In genomic region chr1:74538650-74539049, GRCm38 (mm10) we compare ENCODE assay signal across 14 mouse cellular contexts. TPM values are rescaled to one million over a fixed set of nuclear protein-coding genes. Genes with fewer than 3 reads are reported as not detected.
A peak's percentile ranks its signal among the peaks of the same experiment; 100 is the strongest.
DNase-seq lines count a peak whose midpoint lies in the region; ATAC-seq and TF ChIP-seq lines count a peak whose summit lies in the region.
"Had no signal": no experiment of that assay in that cellular context is flagged by ENCODE, and none has a peak within 500 bp of the region (broad histone marks: within the 10 kb centered on the region; RNA-seq: fewer than 3 reads in every experiment).

No protein-coding gene starts in this region.

- H3K27me3 ChIP-seq in embryonic facial prominence, embryonic 14.5 days (replicated peaks; ENCODE audit: control insufficient read depth, insufficient read depth, low read length): no peaks in the 10 kb centered on the region
- no peaks in the 10 kb centered on the region for H3K27me3 ChIP-seq in embryonic facial prominence, embryonic 10.5 days (replicated peaks; ENCODE audit: low read depth, poor library complexity, severe bottlenecking)
- H3K27me3 ChIP-seq in limb, embryonic 14.5 days (ENCODE audit: control insufficient read depth, insufficient read depth, low read length): no peaks in the 10 kb centered on the region
- H3K27me3 ChIP-seq in limb, embryonic 10.5 days (ENCODE audit: low read depth, poor library complexity, severe bottlenecking): no peaks in the 10 kb centered on the region
- H3K27me3 ChIP-seq in liver, postnatal 0 days (ENCODE audit: insufficient read depth, low read length): peaks cover 3% of the 10 kb centered on the region; the same call in 1 of the 2 replicates
- H3K27me3 ChIP-seq in intestine, embryonic 16.5 days (replicated peaks; ENCODE audit: control insufficient read depth, insufficient read depth, low read length): 0 out of 2 replicates have a peak, but pooled peaks cover 2% of the 10 kb centered on the region
- H3K27me3 ChIP-seq: intestine, embryonic 15.5 days had no signal

- no peak overlapping the region for H3K27ac ChIP-seq in embryonic facial prominence, embryonic 14.5 days (replicated peaks; ENCODE audit: low read depth, low read length)
- H3K27ac ChIP-seq in embryonic facial prominence, embryonic 10.5 days (replicated peaks): no peak overlapping the region
- H3K27ac ChIP-seq in limb, embryonic 14.5 days (replicated peaks; ENCODE audit: low read depth, low read length): no peak overlapping the region
- H3K27ac ChIP-seq in limb, embryonic 10.5 days: no peak overlapping the region
- no peak overlapping the region for H3K27ac ChIP-seq in liver, postnatal 0 days (ENCODE audit: low read depth)
- H3K27ac ChIP-seq in intestine, embryonic 16.5 days (ENCODE audit: low read length): no peak overlapping the region
- H3K27ac ChIP-seq: heart, embryonic 10.5 days; intestine, embryonic 15.5 days had no signal

- no peak for TF ChIP-seq EP300 in liver, postnatal 0 days (IDR thresholded peaks at IDR 0.05; ENCODE audit: low read depth)

- H3K4me2 ChIP-seq in embryonic facial prominence, embryonic 14.5 days (ENCODE audit: low read depth, low read length): no peak overlapping the region
- H3K4me2 ChIP-seq in limb, embryonic 14.5 days (replicated peaks; ENCODE audit: low read depth, low read length, severe bottlenecking): no peak overlapping the region
- no peak overlapping the region for H3K4me2 ChIP-seq in liver, postnatal 0 days (ENCODE audit: low read depth, low read length)
- H3K4me2 ChIP-seq in intestine, embryonic 16.5 days (ENCODE audit: low read depth, low read length): no peak overlapping the region
- H3K4me2 ChIP-seq: intestine, embryonic 15.5 days had no signal

- H3K9ac ChIP-seq in embryonic facial prominence, embryonic 14.5 days (ENCODE audit: low read depth, low read length): no peak overlapping the region
- H3K9ac ChIP-seq in limb, embryonic 14.5 days (ENCODE audit: low read depth, low read length, severe bottlenecking): no peak overlapping the region
- no peak overlapping the region for H3K9ac ChIP-seq in liver, postnatal 0 days (replicated peaks)
- H3K9ac ChIP-seq in intestine, embryonic 16.5 days (ENCODE audit: low read depth, low read length): no peak overlapping the region
- H3K9ac ChIP-seq: intestine, embryonic 15.5 days had no signal

- no peak overlapping the region for H3K4me3 ChIP-seq in embryonic facial prominence, embryonic 14.5 days (ENCODE audit: low read depth, low read length)
- H3K4me3 ChIP-seq in embryonic facial prominence, embryonic 10.5 days: no peak overlapping the region
- no peak overlapping the region for H3K4me3 ChIP-seq in limb, embryonic 14.5 days (replicated peaks; ENCODE audit: low read length)
- H3K4me3 ChIP-seq in limb, embryonic 10.5 days: no peak overlapping the region
- H3K4me3 ChIP-seq in liver, postnatal 0 days (ENCODE audit: low read depth, low read length): no peak overlapping the region
- no peak overlapping the region for H3K4me3 ChIP-seq in intestine, embryonic 16.5 days (ENCODE audit: low read length)
- H3K4me3 ChIP-seq: erythroblast, embryonic 14.5 days; heart, embryonic 10.5 days; intestine, embryonic 15.5 days had no signal

- no peaks in the 10 kb centered on the region for H3K9me3 ChIP-seq in embryonic facial prominence, embryonic 14.5 days (ENCODE audit: control insufficient read depth, low read length)
- H3K9me3 ChIP-seq in embryonic facial prominence, embryonic 10.5 days: no peaks in the 10 kb centered on the region
- H3K9me3 ChIP-seq in limb, embryonic 14.5 days (ENCODE audit: control insufficient read depth, low read length): no peaks in the 10 kb centered on the region
- H3K9me3 ChIP-seq in limb, embryonic 10.5 days (replicated peaks): no peaks in the 10 kb centered on the region
- H3K9me3 ChIP-seq in liver, postnatal 0 days (ENCODE audit: low read length): no peaks in the 10 kb centered on the region
- no peaks in the 10 kb centered on the region for H3K9me3 ChIP-seq in intestine, embryonic 16.5 days (ENCODE audit: control insufficient read depth, low read length)
- H3K9me3 ChIP-seq: heart, embryonic 10.5 days; intestine, embryonic 15.5 days had no signal

- no peaks in the 10 kb centered on the region; the same call in 1 of the 2 replicates for H3K4me1 ChIP-seq in embryonic facial prominence, embryonic 14.5 days (ENCODE audit: control insufficient read depth, insufficient read depth, low read length)
- peaks cover 17% of the 10 kb centered on the region for H3K4me1 ChIP-seq in embryonic facial prominence, embryonic 10.5 days
- peaks cover 6% of the 10 kb centered on the region for H3K4me1 ChIP-seq in limb, embryonic 14.5 days (ENCODE audit: control insufficient read depth, insufficient read depth, low read length)
- peaks cover 10% of the 10 kb centered on the region for H3K4me1 ChIP-seq in limb, embryonic 10.5 days
- H3K4me1 ChIP-seq in liver, postnatal 0 days (ENCODE audit: insufficient read depth): no peaks in the 10 kb centered on the region
- no peaks in the 10 kb centered on the region for H3K4me1 ChIP-seq in intestine, embryonic 16.5 days (ENCODE audit: control insufficient read depth, insufficient read depth, low read length)

- peak; percentile 74 for ATAC-seq in embryonic facial prominence, embryonic 14.5 days (ENCODE audit: low read depth)
- peak; percentile 72 for ATAC-seq in limb, embryonic 14.5 days (ENCODE audit: low FRiP score, low read depth)
- no peak for ATAC-seq in liver, postnatal 0 days
- ATAC-seq in intestine, embryonic 16.5 days: no peak
- ATAC-seq: intestine, embryonic 15.5 days had no signal

- TF ChIP-seq CTCF in liver, postnatal 0 days (IDR thresholded peaks at IDR 0.05; ENCODE audit: low read depth): no peak

- intact Hi-C loops in gastrocnemius, postnatal 14 days (cut with DNase I; ENCODE audit: low total_unique reads): no loop called here

- TF ChIP-seq POLR2A in limb, embryonic 14.5 days (IDR thresholded peaks at IDR 0.05; ENCODE audit: borderline replicate concordance, extremely low read depth, insufficient read depth, insufficient read length): no peak

- no peaks in the 10 kb centered on the region for H3K36me3 ChIP-seq in embryonic facial prominence, embryonic 14.5 days (ENCODE audit: control insufficient read depth, insufficient read depth, low read length)
- no peaks in the 10 kb centered on the region; the same call in 1 of the 2 replicates for H3K36me3 ChIP-seq in embryonic facial prominence, embryonic 10.5 days (replicated peaks)
- no peaks in the 10 kb centered on the region for H3K36me3 ChIP-seq in limb, embryonic 14.5 days (ENCODE audit: control insufficient read depth, insufficient read depth, low read length)
- no peaks in the 10 kb centered on the region for H3K36me3 ChIP-seq in limb, embryonic 10.5 days
- H3K36me3 ChIP-seq in liver, postnatal 0 days (replicated peaks; ENCODE audit: insufficient read depth, low read length): no peaks in the 10 kb centered on the region
- H3K36me3 ChIP-seq in intestine, embryonic 16.5 days (ENCODE audit: control insufficient read depth, insufficient read depth, low read length): no peaks in the 10 kb centered on the region
- H3K36me3 ChIP-seq: heart, embryonic 10.5 days; intestine, embryonic 15.5 days had no signal

- peak; percentile 91 for DNase-seq in embryonic facial prominence, embryonic 14.5 days (ENCODE audit: low spot score)
- no peak for DNase-seq in embryonic facial prominence, embryonic 10.5 days (ENCODE audit: low spot score)
- peak; percentile 83 for DNase-seq in limb, embryonic 14.5 days (ENCODE audit: low spot score)
- DNase-seq in limb, embryonic 10.5 days (ENCODE audit: low spot score): no peak
- peak; percentile 61 for DNase-seq in gastrocnemius, postnatal 14 days
- DNase-seq in skeletal muscle tissue, adult 2 months (ENCODE audit: low read depth, low spot score): peak; percentile 89
- DNase-seq in liver, postnatal 0 days: no peak
- DNase-seq: B cell, adult 2 months; lung, postnatal 14 days had no signal

RNA-seq across cellular contexts. Expression of gene Plcd4, which starts 4.0 kb away (rescaled TPM):
- polyA plus RNA-seq in embryonic facial prominence, embryonic 14.5 days (2014; fragmentation: Nextera tagmentation; extraction: Ambion mirVana): 2.0 and 2.9 TPM in 2 replicates
- polyA plus RNA-seq in embryonic facial prominence, embryonic 10.5 days (2016; fragmentation: Nextera tagmentation; extraction: Ambion mirVana): 0.59 and 0.87 TPM in 2 replicates
- polyA plus RNA-seq in limb, embryonic 14.5 days (2012; rRNA removed): 0.43 and 0.53 TPM in 2 replicates
- polyA plus RNA-seq in limb, embryonic 14.5 days (2014; fragmentation: Nextera tagmentation; extraction: Ambion mirVana): 0.99 and 2.1 TPM in 2 replicates
- polyA plus RNA-seq in limb, embryonic 10.5 days (2016; fragmentation: Nextera tagmentation; extraction: Ambion mirVana): 0.08 and 0.95 TPM in 2 replicates
- total RNA-seq in gastrocnemius, postnatal 14 days (2021): 10 to 100 TPM; 72.7 to 76.3 TPM
- 0.20 and 0.28 TPM in 2 replicates for polyA plus RNA-seq in liver, postnatal 0 days (2015; fragmentation: Nextera tagmentation; extraction: Ambion mirVana)
- polyA plus RNA-seq in intestine, embryonic 16.5 days (2015; fragmentation: Nextera tagmentation; extraction: Ambion mirVana): 0.10 and 0.29 TPM in 2 replicates
- polyA plus RNA-seq: erythroblast, embryonic 14.5 days; stomach, embryonic 14.5 days had no signal

RNA-seq across cellular contexts. Expression of gene Usp37, which starts 5.4 kb away (rescaled TPM):
- 29.1 and 31.2 TPM in 2 replicates for polyA plus RNA-seq in embryonic facial prominence, embryonic 14.5 days (2014; fragmentation: Nextera tagmentation; extraction: Ambion mirVana)
- 45.8 and 47.0 TPM in 2 replicates for polyA plus RNA-seq in embryonic facial prominence, embryonic 10.5 days (2016; fragmentation: Nextera tagmentation; extraction: Ambion mirVana)
- 13.4 and 14.2 TPM in 2 replicates for polyA plus RNA-seq in limb, embryonic 14.5 days (2012; rRNA removed)
- 30.3 and 33.9 TPM in 2 replicates for polyA plus RNA-seq in limb, embryonic 14.5 days (2014; fragmentation: Nextera tagmentation; extraction: Ambion mirVana)
- 45.5 and 50.3 TPM in 2 replicates for polyA plus RNA-seq in limb, embryonic 10.5 days (2016; fragmentation: Nextera tagmentation; extraction: Ambion mirVana)
- 10 to 100 TPM in 1 of 2 experiments, 1 to 10 TPM in 1; 6.6 to 10.6 TPM for total RNA-seq in gastrocnemius, postnatal 14 days (2021)
- 4.9 and 5.4 TPM in 2 replicates for polyA plus RNA-seq in liver, postnatal 0 days (2015; fragmentation: Nextera tagmentation; extraction: Ambion mirVana)
- 20.3 and 20.9 TPM in 2 replicates for polyA plus RNA-seq in intestine, embryonic 16.5 days (2015; fragmentation: Nextera tagmentation; extraction: Ambion mirVana)

RNA-seq across cellular contexts. Expression of gene Cnot9, which starts 32.8 kb away (rescaled TPM):
- 56.4 and 62.5 TPM in 2 replicates for polyA plus RNA-seq in embryonic facial prominence, embryonic 14.5 days (2014; fragmentation: Nextera tagmentation; extraction: Ambion mirVana)
- 109 and 113 TPM in 2 replicates for polyA plus RNA-seq in embryonic facial prominence, embryonic 10.5 days (2016; fragmentation: Nextera tagmentation; extraction: Ambion mirVana)
- 56.1 and 59.3 TPM in 2 replicates for polyA plus RNA-seq in limb, embryonic 14.5 days (2012; rRNA removed)
- polyA plus RNA-seq in limb, embryonic 14.5 days (2014; fragmentation: Nextera tagmentation; extraction: Ambion mirVana): 64.8 and 66.9 TPM in 2 replicates
- 116 and 121 TPM in 2 replicates for polyA plus RNA-seq in limb, embryonic 10.5 days (2016; fragmentation: Nextera tagmentation; extraction: Ambion mirVana)
- total RNA-seq in gastrocnemius, postnatal 14 days (2021): 10 to 100 TPM; 10.5 to 12.5 TPM
- polyA plus RNA-seq in liver, postnatal 0 days (2015; fragmentation: Nextera tagmentation; extraction: Ambion mirVana): 23.2 and 23.3 TPM in 2 replicates
- polyA plus RNA-seq in intestine, embryonic 16.5 days (2015; fragmentation: Nextera tagmentation; extraction: Ambion mirVana): 51.5 and 52.1 TPM in 2 replicates

RNA-seq across cellular contexts. Expression of gene Zfp142, which starts 49.4 kb away (rescaled TPM):
- 7.4 and 8.1 TPM in 2 replicates for polyA plus RNA-seq in embryonic facial prominence, embryonic 14.5 days (2014; fragmentation: Nextera tagmentation; extraction: Ambion mirVana)
- 9.5 and 10.5 TPM in 2 replicates for polyA plus RNA-seq in embryonic facial prominence, embryonic 10.5 days (2016; fragmentation: Nextera tagmentation; extraction: Ambion mirVana)
- 21.2 and 28.9 TPM in 2 replicates for polyA plus RNA-seq in limb, embryonic 14.5 days (2012; rRNA removed)
- 7.5 and 7.9 TPM in 2 replicates for polyA plus RNA-seq in limb, embryonic 14.5 days (2014; fragmentation: Nextera tagmentation; extraction: Ambion mirVana)
- polyA plus RNA-seq in limb, embryonic 10.5 days (2016; fragmentation: Nextera tagmentation; extraction: Ambion mirVana): 11.3 and 11.4 TPM in 2 replicates
- total RNA-seq in gastrocnemius, postnatal 14 days (2021): 1 to 10 TPM; 7.7 to 8.5 TPM
- polyA plus RNA-seq in liver, postnatal 0 days (2015; fragmentation: Nextera tagmentation; extraction: Ambion mirVana): 0.77 and 1.1 TPM in 2 replicates
- polyA plus RNA-seq in intestine, embryonic 16.5 days (2015; fragmentation: Nextera tagmentation; extraction: Ambion mirVana): 3.5 and 3.6 TPM in 2 replicates

RNA-seq across cellular contexts. Expression of gene Bcs1l, which starts 49.4 kb away (rescaled TPM):
- polyA plus RNA-seq in embryonic facial prominence, embryonic 14.5 days (2014; fragmentation: Nextera tagmentation; extraction: Ambion mirVana): 16.6 and 18.9 TPM in 2 replicates
- polyA plus RNA-seq in embryonic facial prominence, embryonic 10.5 days (2016; fragmentation: Nextera tagmentation; extraction: Ambion mirVana): 16.1 and 18.1 TPM in 2 replicates
- polyA plus RNA-seq in limb, embryonic 14.5 days (2012; rRNA removed): 22.4 and 24.0 TPM in 2 replicates
- 16.6 and 21.3 TPM in 2 replicates for polyA plus RNA-seq in limb, embryonic 14.5 days (2014; fragmentation: Nextera tagmentation; extraction: Ambion mirVana)
- polyA plus RNA-seq in limb, embryonic 10.5 days (2016; fragmentation: Nextera tagmentation; extraction: Ambion mirVana): 16.7 and 18.0 TPM in 2 replicates
- total RNA-seq in gastrocnemius, postnatal 14 days (2021): 10 to 100 TPM; 13.1 to 16.8 TPM
- polyA plus RNA-seq in liver, postnatal 0 days (2015; fragmentation: Nextera tagmentation; extraction: Ambion mirVana): 5.2 and 5.8 TPM in 2 replicates
- 21.5 and 23.3 TPM in 2 replicates for polyA plus RNA-seq in intestine, embryonic 16.5 days (2015; fragmentation: Nextera tagmentation; extraction: Ambion mirVana)

Comparison
In these comparisons a context has a peak if more than half of its experiments do, and no peak if none do; other contexts are left out.
1. DNase-seq: peak in embryonic facial prominence, embryonic 14.5 days (single experiment), limb, embryonic 14.5 days (single experiment), gastrocnemius, postnatal 14 days (single experiment) and skeletal muscle tissue, adult 2 months (single experiment); none in embryonic facial prominence, embryonic 10.5 days (single experiment), limb, embryonic 10.5 days (single experiment) and liver, postnatal 0 days (single experiment).
2. ATAC-seq: peak in embryonic facial prominence, embryonic 14.5 days (single experiment) and limb, embryonic 14.5 days (single experiment); none in liver, postnatal 0 days (single experiment) and intestine, embryonic 16.5 days (single experiment).